Mouse (Mus musculus) kidney, adult 2 months (tissue): ENCODE results near the gene Sgcg.

ENCODE experiments used
- CTCF ChIP-seq: fragments of 200-500 bp; conservative IDR thresholded peaks from 2 replicates; pipeline ENCODE4 v1.5.1; 2011; ENCODE audit warnings: low read depth, mild to moderate bottlenecking, control low read depth, low read length, moderate library complexity, mixed read lengths; ENCODE audit not compliant: insufficient read depth, insufficient read length
- POLR2A ChIP-seq: fragments of 200-500 bp; IDR thresholded peaks from one replicate; pipeline ENCODE4 v1.6.1; 2011; ENCODE audit warnings: low read depth, low read length, control low read depth

GRCm38 (mm10) chr14:61258352-61258751 is at the start of gene Sgcg:
- no peak for TF ChIP-seq POLR2A
- TF ChIP-seq CTCF: no peak
